Mouse (Mus musculus): ENCODE results near the gene AW011738. TPM values are rescaled to one million over a fixed set of nuclear protein-coding genes. Genes with fewer than 3 reads are reported as not detected.
A peak's percentile ranks its signal among the peaks of the same experiment; 100 is the strongest.

AW011738 gene
- total RNA-seq, 2 experiments from 2014 or later: 5.4 to 6.5 TPM

GRCm38 (mm10) chr4:156197131-156197828, 5.8 kb upstream of the AW011738 start, which contains the start of gene Agrn:
TSS of gene Agrn (minus strand) at chr4:156197488.
- DNase-seq (ENCODE audit: low spot score in 2 of 2): peak in 1 of 2 experiments; percentile 56

- DNase-seq (ENCODE audit: low spot score in 2 of 2): peak; percentile 43 to 72
These were observed 5.3 kb upstream of the AW011738 start for GRCm38 (mm10) chr4:156197829-156198205.

- DNase-seq (ENCODE audit: low spot score in 2 of 2): no peak
These were observed 2.3 kb upstream of the AW011738 start, which contains the start of gene Isg15 for GRCm38 (mm10) chr4:156200623-156201475. TSS of gene Isg15 (minus strand) at chr4:156200818.

- no peak for DNase-seq (ENCODE audit: low spot score in 2 of 2)
These were observed 626 bp upstream of the AW011738 start for GRCm38 (mm10) chr4:156202462-156202893.

- no peak for DNase-seq (ENCODE audit: low spot score in 2 of 2)
These were observed 468 bp downstream of the AW011738 start for GRCm38 (mm10) chr4:156203413-156204131.

- DNase-seq (ENCODE audit: low spot score in 2 of 2): no peak
These were observed 5.8 kb downstream of the AW011738 start for GRCm38 (mm10) chr4:156208872-156209271.

GRCm38 (mm10) chr4:156209963-156210635, 7.0 kb downstream of the AW011738 start:
- DNase-seq (ENCODE audit: low spot score in 2 of 2): no peak

GRCm38 (mm10) chr4:156213134-156213533, 10.0 kb downstream of the AW011738 start:
- DNase-seq (ENCODE audit: low spot score in 2 of 2): no peak

- no peak for DNase-seq (ENCODE audit: low spot score in 2 of 2)
These were observed 12.5 kb downstream of the AW011738 start, which contains the start of gene Perm1 for GRCm38 (mm10) chr4:156215649-156216048. TSS of gene Perm1 (plus strand) at chr4:156215868.

- DNase-seq (ENCODE audit: low spot score in 2 of 2): no peak
These were observed 13.1 kb downstream of the AW011738 start for GRCm38 (mm10) chr4:156216196-156216595.

GRCm38 (mm10) chr4:156217022-156217669, 14.0 kb downstream of the AW011738 start:
- DNase-seq (ENCODE audit: low spot score in 2 of 2): no peak

GRCm38 (mm10) chr4:156217838-156218237, 14.7 kb downstream of the AW011738 start:
- DNase-seq (ENCODE audit: low spot score in 2 of 2): no peak

- no peak for DNase-seq (ENCODE audit: low spot score in 2 of 2)
These were observed 16.8 kb downstream of the AW011738 start for GRCm38 (mm10) chr4:156219936-156220335.

GRCm38 (mm10) chr4:156224276-156224675, 21.2 kb downstream of the AW011738 start:
- DNase-seq (ENCODE audit: low spot score in 2 of 2): no peak

GRCm38 (mm10) chr4:156227752-156228392, 24.8 kb downstream of the AW011738 start:
- DNase-seq (ENCODE audit: low spot score in 2 of 2): no peak

- DNase-seq (ENCODE audit: low spot score in 2 of 2): no peak
These were observed 25.4 kb downstream of the AW011738 start for GRCm38 (mm10) chr4:156228393-156229024.

- DNase-seq (ENCODE audit: low spot score in 2 of 2): no peak
These were observed 31.0 kb downstream of the AW011738 start for GRCm38 (mm10) chr4:156234021-156234501.

- peak; percentile 62 to 71 for DNase-seq (ENCODE audit: low spot score in 2 of 2)
These were observed 31.7 kb downstream of the AW011738 start, which contains the start of gene Plekhn1 for GRCm38 (mm10) chr4:156234701-156235213. TSS of gene Plekhn1 (minus strand) at chr4:156234857.

GRCm38 (mm10) chr4:156235360-156235770, 32.3 kb downstream of the AW011738 start:
- no peak for DNase-seq (ENCODE audit: low spot score in 2 of 2)
